Mouse (Mus musculus) spleen, adult 2 months (tissue): ENCODE measurements around the gene Cox10.

Experiments used
- CTCF ChIP-seq: fragments of 200-500 bp; IDR thresholded peaks from 2 replicates; pipeline ENCODE4 v1.5.1; 2011; ENCODE audit warnings: mild to moderate bottlenecking, inconsistent platforms; ENCODE audit not compliant: insufficient read depth, insufficient read length, insufficient replicate concordance; ENCODE audit errors: extremely low read depth
- POLR2A ChIP-seq: fragments of 200-500 bp; IDR thresholded peaks from 2 replicates; pipeline ENCODE4 v1.6.1; 2011; ENCODE audit warnings: low read depth, low read length, inconsistent platforms

DNA sequence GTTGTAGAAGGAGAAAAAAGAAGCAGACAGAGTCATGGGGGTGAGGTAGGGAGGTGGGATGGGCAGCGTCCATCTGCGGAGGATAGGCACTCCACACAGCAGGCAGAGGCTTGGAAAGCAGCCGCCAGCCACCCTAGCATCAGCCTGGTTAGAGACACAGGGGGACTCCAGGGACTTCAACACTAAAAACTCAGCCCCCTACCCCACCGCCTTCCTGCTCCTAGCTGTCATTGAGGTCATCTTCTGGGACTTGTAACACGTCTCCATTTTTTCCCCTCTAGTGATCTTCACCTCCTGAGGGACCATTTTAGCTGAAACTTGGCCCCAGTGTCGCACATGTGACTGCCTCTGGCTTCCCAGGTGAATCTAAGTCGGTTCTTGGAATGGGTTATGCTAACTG is 88.5 kb downstream of the Cox10 start:
- no peak for TF ChIP-seq CTCF
- TF ChIP-seq POLR2A: no peak
